Mouse (Mus musculus) kidney, adult 2 months (tissue): ENCODE measurements around the gene Clstn1. TPM values are rescaled to one million over a fixed set of nuclear protein-coding genes. Genes with fewer than 3 reads are reported as not detected.

Experiments
- DNase-seq: peaks from one replicate; pipeline ENCODE4 v3.0.0; 2021
- H3K27ac ChIP-seq: fragments of 200-500 bp; 2 replicates; pipeline ENCODE4 v1.5.1; 2012; ENCODE audit warnings: low read depth, low read length, control low read depth, inconsistent platforms; ENCODE audit not compliant: insufficient read depth
- H3K27me3 ChIP-seq: fragments of 200-500 bp; replicated peaks from 2 replicates; pipeline ENCODE4 v1.6.1; 2012; ENCODE audit warnings: mild to moderate bottlenecking, moderate library complexity, low read length, inconsistent platforms; ENCODE audit not compliant: control insufficient read depth, insufficient read depth
- H3K36me3 ChIP-seq: fragments of 200-500 bp; 2 replicates; pipeline ENCODE4 v1.6.1; 2012; ENCODE audit warnings: mild to moderate bottlenecking, moderate library complexity, low read length, inconsistent platforms; ENCODE audit not compliant: control insufficient read depth, insufficient read depth
- H3K4me1 ChIP-seq: fragments of 200-500 bp; 2 replicates; pipeline ENCODE4 v1.6.1; 2011; ENCODE audit warnings: low read length; ENCODE audit not compliant: control insufficient read depth, insufficient read depth
- H3K4me3 ChIP-seq: fragments of 200-500 bp; 2 replicates; pipeline ENCODE4 v1.5.1; 2011; ENCODE audit warnings: mild to moderate bottlenecking, low read depth, low read length, control low read depth; ENCODE audit not compliant: insufficient read depth
- CTCF ChIP-seq: fragments of 200-500 bp; conservative IDR thresholded peaks from 2 replicates; pipeline ENCODE4 v1.5.1; 2011; ENCODE audit warnings: low read depth, mild to moderate bottlenecking, control low read depth, low read length, moderate library complexity, mixed read lengths; ENCODE audit not compliant: insufficient read depth, insufficient read length
- POLR2A ChIP-seq: fragments of 200-500 bp; IDR thresholded peaks from one replicate; pipeline ENCODE4 v1.6.1; 2011; ENCODE audit warnings: low read depth, low read length, control low read depth
- WGBS: fragments of 180-500 bp; shearing (Covaris S2); methylation state at CpG from one replicate; pipeline ENCODE4 v1.1.7; 2018; 5-methylcytosine and 5-hydroxymethylcytosine counted together
- polyA plus RNA-seq: library from polyadenylated mRNA; depleted of rRNA; stranded (reverse); fragments of >200 nt; gene quantifications from 2 replicates; pipeline ENCODE4 v1.2.3, GENCODE M21; 2012

The Clstn1 gene
- polyA plus RNA-seq, 1 experiment = 44.9 TPM

- no peak overlapping the region for H3K27ac ChIP-seq
- WGBS = 62% methylated on average over 9 of the region's 9 CpGs
Observed at GRCm38 (mm10) chr4:149640831-149641230, 54.6 kb downstream of the Clstn1 start.

GRCm38 (mm10) chr4:149641400-149641799 lies 55.1 kb downstream of the Clstn1 start:
- no peak overlapping the region for H3K27ac ChIP-seq
- H3K4me3 ChIP-seq = no peak overlapping the region
- H3K4me1 ChIP-seq = no peaks in the 10 kb centered on the region
- no peaks in the 10 kb centered on the region for H3K36me3 ChIP-seq
- TF ChIP-seq CTCF = no peak
- no peak for TF ChIP-seq POLR2A
- 47% methylated on average over 8 of the region's 8 CpGs for WGBS
- DNase-seq = no peak
- no peaks in the 10 kb centered on the region for H3K27me3 ChIP-seq

More at GRCm38 (mm10) chr4:149640831-149641230, 54.6 kb downstream of the Clstn1 start:
- no peaks in the 10 kb centered on the region for H3K36me3 ChIP-seq
- no peaks in the 10 kb centered on the region for H3K27me3 ChIP-seq
- no peak for DNase-seq
- H3K4me1 ChIP-seq = no peaks in the 10 kb centered on the region
- H3K4me3 ChIP-seq = no peak overlapping the region
- no peak for TF ChIP-seq CTCF

- TF ChIP-seq POLR2A (no peak), CTCF (no peak)
- WGBS = 88% methylated on average over 5 of the region's 5 CpGs
- no peaks in the 10 kb centered on the region for H3K27me3 ChIP-seq
- no peak overlapping the region for H3K4me3 ChIP-seq
- no peak overlapping the region for H3K27ac ChIP-seq
- H3K4me1 ChIP-seq = no peaks in the 10 kb centered on the region
- no peaks in the 10 kb centered on the region for H3K36me3 ChIP-seq
- DNase-seq = no peak
Observed at GRCm38 (mm10) chr4:149641956-149642355, 55.7 kb downstream of the Clstn1 start.

DNA sequence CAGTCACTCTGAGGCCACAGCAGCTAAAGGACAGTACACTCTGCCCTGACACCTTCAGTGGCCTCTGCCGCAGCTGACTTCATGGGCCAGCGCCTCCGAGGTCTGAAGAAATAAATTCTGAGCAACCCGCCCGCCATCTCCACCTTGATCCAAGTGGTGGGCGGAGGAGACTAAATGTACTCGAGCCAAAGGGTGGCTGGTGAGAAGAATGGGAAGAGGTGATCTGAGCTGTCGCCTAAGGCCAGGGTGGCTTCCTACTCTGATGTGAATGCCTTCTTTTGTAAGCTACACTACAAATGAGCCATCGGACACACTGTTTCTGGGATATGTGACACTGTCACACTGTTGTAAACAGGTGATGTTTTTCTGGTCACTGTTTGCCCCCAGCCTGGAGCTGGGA lies 59.5 kb downstream of the Clstn1 start:
- WGBS = 66% methylated on average over 9 of the region's 9 CpGs
- no peak for TF ChIP-seq POLR2A
- no peak for TF ChIP-seq CTCF

DNA sequence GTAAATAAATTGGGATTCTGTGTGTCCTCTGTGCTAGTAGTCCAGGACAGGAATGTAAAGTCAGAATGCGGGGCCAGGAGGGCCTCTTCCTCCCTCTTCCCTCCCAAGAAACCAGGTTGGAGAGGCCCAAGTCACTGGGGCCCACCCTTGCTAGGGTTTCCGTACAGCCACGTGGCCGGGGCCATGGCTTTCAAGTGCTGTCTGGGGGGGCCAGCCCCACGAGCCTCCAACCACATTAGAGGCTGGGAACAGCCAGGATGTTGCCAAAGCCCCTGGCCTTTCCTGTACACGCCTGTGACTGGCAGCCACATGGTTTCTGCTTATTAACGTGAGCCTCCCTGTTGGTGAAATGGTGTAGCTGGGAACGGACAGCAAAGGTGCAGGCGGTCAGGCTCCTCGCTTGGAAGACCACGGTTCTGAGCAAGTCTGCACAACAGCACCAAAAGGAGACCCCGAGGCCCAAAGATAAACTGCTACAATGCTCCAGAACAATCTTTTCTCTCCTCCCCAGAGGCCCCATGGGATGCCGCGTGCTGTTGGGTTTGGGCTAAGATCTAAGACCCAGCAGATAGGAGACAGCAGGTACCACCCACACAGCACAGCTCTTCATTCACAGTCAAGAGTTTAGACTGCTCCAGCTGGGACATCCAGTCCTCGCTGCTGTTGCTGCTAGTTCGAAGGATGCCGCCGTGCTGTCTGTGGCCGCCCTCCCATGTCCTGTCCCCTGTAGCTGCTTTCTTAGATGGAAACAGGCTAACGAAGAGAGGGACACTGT lies 62.0 kb downstream of the Clstn1 start:
- no peak overlapping the region for H3K27ac ChIP-seq
- no peaks in the 10 kb centered on the region for H3K36me3 ChIP-seq
- no peak overlapping the region for H3K4me3 ChIP-seq
- H3K27me3 ChIP-seq = no peaks in the 10 kb centered on the region
- 81% methylated on average over 20 of the region's 20 CpGs for WGBS
- no peaks in the 10 kb centered on the region for H3K4me1 ChIP-seq
- DNase-seq = no peak
- no peak for TF ChIP-seq POLR2A
- TF ChIP-seq CTCF = no peak

More for the DNA sequence above, 59.5 kb downstream of the Clstn1 start:
- no peaks in the 10 kb centered on the region for H3K4me1 ChIP-seq
- no peak overlapping the region for H3K4me3 ChIP-seq
- no peaks in the 10 kb centered on the region for H3K27me3 ChIP-seq
- H3K27ac ChIP-seq = no peak overlapping the region
- DNase-seq = no peak
- no peaks in the 10 kb centered on the region for H3K36me3 ChIP-seq

DNA sequence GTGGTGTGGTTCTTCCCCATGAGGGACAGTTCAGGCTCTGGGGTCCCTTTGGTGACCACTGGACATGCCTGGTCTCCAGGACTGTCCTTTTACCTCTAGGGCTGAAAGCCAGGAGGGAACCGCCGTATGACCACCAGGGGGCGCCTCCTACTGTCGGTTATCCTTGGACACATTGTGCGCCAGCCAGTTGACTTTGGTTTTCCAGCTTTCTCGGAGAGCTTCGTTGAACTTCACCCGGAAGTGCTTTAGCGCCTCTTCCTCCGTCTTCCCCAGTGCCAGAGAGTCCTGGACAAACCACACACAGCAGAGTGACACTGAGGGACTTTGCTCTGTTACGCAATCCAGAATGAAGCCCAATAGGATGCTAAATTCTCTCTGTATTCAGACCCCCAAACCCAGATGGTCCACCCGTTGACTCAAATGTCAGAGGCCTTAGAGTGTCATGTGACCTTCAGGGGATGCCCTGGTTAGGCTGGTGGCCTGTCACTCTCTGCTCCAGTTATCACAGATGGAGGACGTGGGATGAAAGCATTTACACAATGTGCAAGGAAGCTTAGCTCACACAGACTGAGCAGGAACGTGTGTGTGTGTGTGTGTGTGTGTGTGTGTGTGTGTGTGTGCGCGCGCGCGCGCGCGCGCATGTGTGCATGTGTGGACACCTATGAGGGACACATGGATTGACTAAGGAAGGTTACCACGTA lies 64.4 kb downstream of the Clstn1 start:
- peak; percentile 78 for DNase-seq
- 60% methylated on average over 24 of the region's 24 CpGs for WGBS
- Histone ChIP-seq H3K4me1 (no peaks in the 10 kb centered on the region), H3K36me3 (no peaks in the 10 kb centered on the region), H3K27ac (no peak overlapping the region), H3K4me3 (no peak overlapping the region), H3K27me3 (no peaks in the 10 kb centered on the region)
- peak; percentile 66 for TF ChIP-seq CTCF
- TF ChIP-seq POLR2A = no peak

GRCm38 (mm10) chr4:149654232-149654631 lies 68.0 kb downstream of the Clstn1 start:
- Histone ChIP-seq H3K4me1 (no peaks in the 10 kb centered on the region), H3K27ac (no peak overlapping the region), H3K27me3 (no peaks in the 10 kb centered on the region), H3K36me3 (no peaks in the 10 kb centered on the region), H3K4me3 (no peak overlapping the region)
- TF ChIP-seq CTCF (peak; percentile 67), POLR2A (no peak)
- peak; percentile 36 for DNase-seq
- 90% methylated on average over 4 of the region's 4 CpGs for WGBS
